Mouse (Mus musculus): Measurements from ENCODE around the gene Fads2. TPM values are rescaled to one million over a fixed set of nuclear protein-coding genes. Genes with fewer than 3 reads are reported as not detected.
"Not testable (repeated sequence)": the region's sequence is repeated elsewhere in the genome, so short reads cannot be mapped to it uniquely, and the experiment has no call there.

Gene Fads2
- polyA plus RNA-seq, 1 experiment from 2014 or later, result 15.0 TPM

- H3K4me1 ChIP-seq (ENCODE audit: control insufficient read depth in 2 of 2, insufficient read depth in 2 of 2, low read length in 2 of 2), result peaks cover 7% of the 10 kb centered on the region in 2 experiments; a peak in 3 of 4 replicates
- no peaks in the 10 kb centered on the region for H3K36me3 ChIP-seq (ENCODE audit: control insufficient read depth, insufficient read depth, low read length)
- WGBS, result 31% methylated on average over 2 of the region's 2 CpGs
- peak overlapping the region in 1 of 2 experiments; percentile 35; a peak in 1 of 4 replicates for H3K27ac ChIP-seq (replicated peaks in 1 of 2; ENCODE audit: control insufficient read depth in 1 of 2, insufficient read depth in 1 of 2, low read depth in 2 of 2, low read length in 2 of 2)
- no peaks in the 10 kb centered on the region for H3K27me3 ChIP-seq (ENCODE audit: control insufficient read depth, insufficient read depth, low read length)
- H3K9ac ChIP-seq (ENCODE audit: low read length), result no peak overlapping the region
- no peak overlapping the region for H3K4me3 ChIP-seq (ENCODE audit: control insufficient read depth in 1 of 2, insufficient read depth in 1 of 2, low read depth in 1 of 2, low read length in 2 of 2)
- no peak for ATAC-seq (ENCODE audit: insufficient number of reproducible peaks, insufficient read depth, low FRiP score, low read depth)
- H3K4me2 ChIP-seq (ENCODE audit: low read length), result no peak overlapping the region
- no peaks in the 10 kb centered on the region for H3K9me3 ChIP-seq (ENCODE audit: control insufficient read depth, low read length)
Measured at GRCm38 (mm10) chr19:10134692-10135091, 33.1 kb upstream of the Fads2 start.

- H3K4me3 ChIP-seq (ENCODE audit: control insufficient read depth in 1 of 2, insufficient read depth in 1 of 2, low read depth in 1 of 2, low read length in 2 of 2); H3K4me1 ChIP-seq (ENCODE audit: control insufficient read depth in 2 of 2, insufficient read depth in 2 of 2, low read length in 2 of 2); ATAC-seq (ENCODE audit: insufficient number of reproducible peaks, insufficient read depth, low FRiP score, low read depth); H3K27ac ChIP-seq (replicated peaks in 1 of 2; ENCODE audit: control insufficient read depth in 1 of 2, insufficient read depth in 1 of 2, low read depth in 2 of 2, low read length in 2 of 2); H3K9me3 ChIP-seq (ENCODE audit: control insufficient read depth, low read length); H3K27me3 ChIP-seq (ENCODE audit: control insufficient read depth, insufficient read depth, low read length); H3K4me2 ChIP-seq (ENCODE audit: low read length); H3K9ac ChIP-seq (ENCODE audit: low read length); H3K36me3 ChIP-seq (ENCODE audit: control insufficient read depth, insufficient read depth, low read length): not testable (repeated sequence)
- 62% methylated on average over 7 of the region's 7 CpGs for WGBS
Measured at GRCm38 (mm10) chr19:10129547-10129946, 28.0 kb upstream of the Fads2 start.

DNA sequence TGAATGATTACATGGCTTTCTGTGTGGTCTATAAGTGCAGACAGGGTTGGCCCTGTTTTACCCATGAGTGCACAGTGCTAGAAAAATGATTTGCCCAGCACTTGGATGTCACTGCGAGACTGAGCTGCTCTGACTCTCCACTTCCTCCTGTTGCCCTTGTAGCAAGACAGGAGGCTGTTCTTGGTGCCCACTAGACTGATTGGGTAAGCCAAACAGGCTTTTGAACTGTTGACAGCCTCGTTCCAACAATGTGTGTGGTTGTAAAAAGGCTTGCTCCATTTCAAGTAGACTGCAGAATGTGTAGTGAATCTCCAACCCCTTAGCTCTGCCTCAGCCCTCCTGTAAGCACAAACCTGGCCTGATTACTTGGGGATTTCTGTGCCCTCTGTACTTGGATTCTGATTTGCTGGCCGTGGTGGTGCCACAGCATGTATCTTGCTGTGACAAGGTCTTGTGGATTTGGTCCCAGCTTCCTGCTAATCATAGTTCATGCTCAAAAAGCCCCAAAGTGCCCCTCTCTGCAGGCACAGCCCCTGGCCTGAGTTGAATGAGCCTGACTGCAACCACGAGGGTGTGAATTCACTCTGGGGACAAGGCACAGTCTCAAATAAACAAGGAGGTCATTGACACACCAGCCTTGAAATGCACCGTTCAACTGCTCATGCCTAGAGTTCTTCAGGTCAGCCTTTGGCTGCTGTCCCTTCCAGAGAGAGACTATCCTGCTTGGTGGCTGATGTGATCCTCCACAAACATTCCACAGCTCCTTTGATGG lies 25.1 kb upstream of the Fads2 start:
- Histone ChIP-seq H3K36me3 (ENCODE audit: control insufficient read depth, insufficient read depth, low read length) (no peaks in the 10 kb centered on the region), H3K4me2 (ENCODE audit: low read length) (no peak overlapping the region), H3K9ac (ENCODE audit: low read length) (no peak overlapping the region; the same call in 1 of the 2 replicates), H3K9me3 (ENCODE audit: control insufficient read depth, low read length) (no peaks in the 10 kb centered on the region), H3K4me3 (ENCODE audit: control insufficient read depth in 1 of 2, insufficient read depth in 1 of 2, low read depth in 1 of 2, low read length in 2 of 2) (no peak overlapping the region), H3K27ac (replicated peaks in 1 of 2; ENCODE audit: control insufficient read depth in 1 of 2, insufficient read depth in 1 of 2, low read depth in 2 of 2, low read length in 2 of 2) (no peak overlapping the region), H3K27me3 (ENCODE audit: control insufficient read depth, insufficient read depth, low read length) (no peaks in the 10 kb centered on the region), H3K4me1 (ENCODE audit: control insufficient read depth in 2 of 2, insufficient read depth in 2 of 2, low read length in 2 of 2) (no peaks in the 10 kb centered on the region; a peak in 1 of 4 replicates)
- no peak for ATAC-seq (ENCODE audit: insufficient number of reproducible peaks, insufficient read depth, low FRiP score, low read depth)
- 46% methylated on average over 5 of the region's 5 CpGs for WGBS

DNA sequence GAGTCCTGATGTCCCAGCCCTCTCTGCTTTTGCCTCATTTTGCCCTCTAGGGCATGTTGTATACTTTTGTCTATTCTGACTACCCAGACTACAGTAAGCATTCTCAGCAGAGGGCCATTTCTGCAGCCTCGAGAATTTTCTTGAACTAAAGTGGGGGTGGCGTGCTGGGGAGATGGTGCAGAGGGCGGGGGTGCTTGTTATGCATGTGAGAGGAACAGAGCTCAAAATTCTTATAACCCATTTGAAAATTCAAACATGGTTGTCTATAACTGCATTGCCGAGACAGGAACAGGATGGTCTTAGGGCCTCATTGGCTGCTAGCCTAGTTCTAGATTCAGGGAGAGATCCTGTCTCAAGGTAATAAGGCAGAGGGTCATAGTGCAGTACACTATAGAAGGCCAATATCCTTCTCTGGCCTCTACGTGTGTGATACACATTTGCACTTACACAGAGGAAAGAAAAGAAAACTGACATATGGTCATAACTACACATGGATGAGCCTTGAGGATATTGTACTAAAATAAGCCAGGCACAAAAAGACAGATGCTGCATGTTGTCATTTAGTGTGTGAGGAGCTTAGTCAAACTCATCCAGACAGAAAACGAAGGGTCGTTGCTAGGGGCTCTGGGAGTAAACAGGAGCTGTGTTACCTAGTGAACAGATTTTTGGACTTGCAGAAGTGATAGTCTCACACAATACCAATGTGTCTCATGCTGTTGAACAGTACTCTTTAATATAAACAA lies 22.5 kb upstream of the Fads2 start:
- Histone ChIP-seq H3K4me1 (ENCODE audit: control insufficient read depth in 2 of 2, insufficient read depth in 2 of 2, low read length in 2 of 2) (no peaks in the 10 kb centered on the region; a peak in 1 of 4 replicates), H3K9ac (ENCODE audit: low read length) (no peak overlapping the region), H3K36me3 (ENCODE audit: control insufficient read depth, insufficient read depth, low read length) (no peaks in the 10 kb centered on the region), H3K4me3 (ENCODE audit: control insufficient read depth in 1 of 2, insufficient read depth in 1 of 2, low read depth in 1 of 2, low read length in 2 of 2) (no peak overlapping the region), H3K9me3 (ENCODE audit: control insufficient read depth, low read length) (no peaks in the 10 kb centered on the region), H3K4me2 (ENCODE audit: low read length) (no peak overlapping the region), H3K27me3 (ENCODE audit: control insufficient read depth, insufficient read depth, low read length) (no peaks in the 10 kb centered on the region), H3K27ac (replicated peaks in 1 of 2; ENCODE audit: control insufficient read depth in 1 of 2, insufficient read depth in 1 of 2, low read depth in 2 of 2, low read length in 2 of 2) (no peak overlapping the region)
- 78% methylated on average over 7 of the region's 7 CpGs for WGBS
- no peak for ATAC-seq (ENCODE audit: insufficient number of reproducible peaks, insufficient read depth, low FRiP score, low read depth)

DNA sequence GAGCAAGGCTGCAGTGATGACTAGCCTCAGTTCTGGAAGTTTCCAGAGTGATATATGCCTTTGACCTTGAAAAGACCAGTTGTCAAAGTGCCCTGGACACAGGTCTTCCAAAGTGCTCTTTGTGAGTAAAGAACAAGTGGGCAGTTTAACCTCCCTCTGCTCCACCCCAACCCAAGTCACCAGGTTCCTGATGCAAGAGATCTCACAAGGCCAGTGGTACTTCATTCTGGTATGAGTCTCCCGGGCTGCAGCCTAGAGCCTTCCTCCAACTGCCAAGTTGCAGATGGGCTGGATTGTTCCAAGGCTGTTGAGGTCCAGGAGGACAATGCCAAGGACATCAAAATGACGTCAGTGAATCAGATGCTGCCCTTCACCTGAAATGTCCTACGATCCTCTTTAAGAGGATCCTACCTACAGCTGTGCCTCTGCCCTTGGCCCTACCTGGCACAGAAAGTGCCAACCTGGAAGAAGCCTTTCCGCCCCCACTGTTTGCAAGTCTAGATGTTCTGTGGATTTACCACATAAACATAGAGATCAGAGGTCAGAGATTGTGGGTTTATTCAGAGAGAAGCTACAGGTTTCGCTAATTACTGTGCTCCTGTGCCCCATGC lies 20.6 kb upstream of the Fads2 start:
- no peaks in the 10 kb centered on the region; a peak in 1 of 4 replicates for H3K4me1 ChIP-seq (ENCODE audit: control insufficient read depth in 2 of 2, insufficient read depth in 2 of 2, low read length in 2 of 2)
- H3K4me2 ChIP-seq (ENCODE audit: low read length), result no peak overlapping the region
- H3K27me3 ChIP-seq (ENCODE audit: control insufficient read depth, insufficient read depth, low read length), result no peaks in the 10 kb centered on the region
- ATAC-seq (ENCODE audit: insufficient number of reproducible peaks, insufficient read depth, low FRiP score, low read depth), result no peak
- H3K9me3 ChIP-seq (ENCODE audit: control insufficient read depth, low read length), result no peaks in the 10 kb centered on the region
- H3K36me3 ChIP-seq (ENCODE audit: control insufficient read depth, insufficient read depth, low read length), result no peaks in the 10 kb centered on the region
- WGBS, result 77% methylated on average over 5 of the region's 5 CpGs
- no peak overlapping the region for H3K9ac ChIP-seq (ENCODE audit: low read length)
- no peak overlapping the region for H3K4me3 ChIP-seq (ENCODE audit: control insufficient read depth in 1 of 2, insufficient read depth in 1 of 2, low read depth in 1 of 2, low read length in 2 of 2)
- no peak overlapping the region for H3K27ac ChIP-seq (replicated peaks in 1 of 2; ENCODE audit: control insufficient read depth in 1 of 2, insufficient read depth in 1 of 2, low read depth in 2 of 2, low read length in 2 of 2)

GRCm38 (mm10) chr19:10116641-10117040 lies 15.1 kb upstream of the Fads2 start:
- no peaks in the 10 kb centered on the region for H3K9me3 ChIP-seq (ENCODE audit: control insufficient read depth, low read length)

DNA sequence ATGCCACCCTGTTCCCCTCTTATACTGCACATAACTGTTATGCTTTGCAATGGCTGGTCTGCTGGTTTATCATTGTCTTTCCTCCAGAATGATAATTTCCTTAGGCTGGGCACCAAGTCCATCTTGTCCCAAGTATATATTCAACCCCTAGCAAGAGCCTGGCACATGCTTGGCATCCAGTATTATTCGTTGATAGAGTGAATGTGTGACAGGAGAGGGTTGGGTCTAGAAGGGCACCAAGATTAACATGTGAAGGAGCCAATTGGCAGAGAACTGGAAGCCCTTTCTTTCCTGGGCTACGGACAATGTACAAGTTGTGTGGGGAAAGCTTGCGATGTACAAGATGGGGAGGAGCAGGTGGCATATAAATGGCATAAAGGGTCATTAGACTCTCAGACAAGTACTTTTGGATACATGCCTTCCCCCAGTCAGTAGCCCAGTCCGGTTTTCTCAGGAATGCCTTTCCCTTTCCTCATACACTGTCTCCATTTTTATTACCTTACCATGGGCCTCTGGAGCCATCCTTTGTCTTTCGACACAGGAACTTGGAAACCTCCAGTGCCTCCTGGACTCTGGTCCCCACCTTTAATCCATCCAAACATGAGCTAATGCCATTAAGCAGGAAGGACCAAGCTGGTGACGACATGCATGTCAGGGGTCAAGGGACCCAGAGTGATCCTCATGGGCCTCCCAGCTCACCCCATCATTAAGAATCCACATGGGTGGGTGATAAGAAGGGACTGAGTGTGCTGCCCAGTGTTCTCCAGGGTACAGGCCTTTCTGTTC lies 14.0 kb upstream of the Fads2 start:
- Histone ChIP-seq H3K4me2 (ENCODE audit: low read length) (no peak overlapping the region), H3K9ac (ENCODE audit: low read length) (no peak overlapping the region), H3K36me3 (ENCODE audit: control insufficient read depth, insufficient read depth, low read length) (no peaks in the 10 kb centered on the region), H3K27me3 (ENCODE audit: control insufficient read depth, insufficient read depth, low read length) (no peaks in the 10 kb centered on the region), H3K4me1 (ENCODE audit: control insufficient read depth in 2 of 2, insufficient read depth in 2 of 2, low read length in 2 of 2) (no peaks in the 10 kb centered on the region), H3K9me3 (ENCODE audit: control insufficient read depth, low read length) (no peaks in the 10 kb centered on the region), H3K4me3 (ENCODE audit: control insufficient read depth in 1 of 2, insufficient read depth in 1 of 2, low read depth in 1 of 2, low read length in 2 of 2) (no peak overlapping the region), H3K27ac (replicated peaks in 1 of 2; ENCODE audit: control insufficient read depth in 1 of 2, insufficient read depth in 1 of 2, low read depth in 2 of 2, low read length in 2 of 2) (no peak overlapping the region)
- 73% methylated on average over 6 of the region's 6 CpGs for WGBS
- no peak for ATAC-seq (ENCODE audit: insufficient number of reproducible peaks, insufficient read depth, low FRiP score, low read depth)

More at GRCm38 (mm10) chr19:10116641-10117040, 15.1 kb upstream of the Fads2 start:
- 65% methylated on average over 3 of the region's 3 CpGs for WGBS
- H3K27me3 ChIP-seq (ENCODE audit: control insufficient read depth, insufficient read depth, low read length), result no peaks in the 10 kb centered on the region
- H3K4me2 ChIP-seq (ENCODE audit: low read length), result no peak overlapping the region
- H3K4me1 ChIP-seq (ENCODE audit: control insufficient read depth in 2 of 2, insufficient read depth in 2 of 2, low read length in 2 of 2), result no peaks in the 10 kb centered on the region
- H3K27ac ChIP-seq (replicated peaks in 1 of 2; ENCODE audit: control insufficient read depth in 1 of 2, insufficient read depth in 1 of 2, low read depth in 2 of 2, low read length in 2 of 2), result no peak overlapping the region
- ATAC-seq (ENCODE audit: insufficient number of reproducible peaks, insufficient read depth, low FRiP score, low read depth), result no peak
- H3K36me3 ChIP-seq (ENCODE audit: control insufficient read depth, insufficient read depth, low read length), result no peaks in the 10 kb centered on the region
- no peak overlapping the region for H3K4me3 ChIP-seq (ENCODE audit: control insufficient read depth in 1 of 2, insufficient read depth in 1 of 2, low read depth in 1 of 2, low read length in 2 of 2)
- H3K9ac ChIP-seq (ENCODE audit: low read length), result no peak overlapping the region
